Mouse (Mus musculus): ENCODE data around the gene Lemd1.

DNA sequence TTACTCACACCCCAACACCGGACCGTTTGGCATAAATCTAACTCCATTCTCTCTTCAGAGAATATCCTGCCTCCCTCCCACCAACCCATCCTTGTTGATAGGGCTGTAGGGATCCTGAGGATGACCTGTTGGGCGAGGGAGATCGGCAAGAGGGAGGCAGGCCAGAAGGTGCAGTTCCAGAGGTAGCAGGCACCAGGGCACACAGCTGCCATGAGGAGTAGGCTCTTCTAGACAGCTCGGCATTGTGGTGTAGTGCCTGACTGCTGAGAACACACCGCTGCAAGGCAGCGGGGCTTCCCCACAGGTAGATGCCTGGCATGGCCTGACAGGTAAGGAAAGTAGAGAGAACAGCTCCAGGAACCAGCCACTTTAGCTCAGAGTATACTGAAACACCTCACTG, 33.4 kb upstream of the Lemd1 start:
- no peak for TF ChIP-seq CTCF (IDR thresholded peaks at IDR 0.05; ENCODE audit: low read depth, low read length)
- TF ChIP-seq POLR2A (IDR thresholded peaks at IDR 0.05; ENCODE audit: extremely low read depth, insufficient read depth, low read length): no peak
